Mouse (Mus musculus) kidney, adult 10 weeks (tissue): ENCODE measurements around the gene Greb1. TPM values are rescaled to one million over a fixed set of nuclear protein-coding genes. Genes with fewer than 3 reads are reported as not detected.

ENCODE experiments used
- polyA plus RNA-seq: library from polyadenylated mRNA; stranded (reverse); fragments of 350-450 nt; fragmentation: Illumina TruSeq; extraction: RNeasy Lipid Tissue Mini Kit (QIAGEN cat#74804); gene quantifications from one replicate; pipeline ENCODE4 v1.2.3, GENCODE M21; 2014; ENCODE audit warnings: low read depth, low replicate concordance

Gene Greb1
- 0.12 TPM for polyA plus RNA-seq

GRCm38 (mm10) chr12:16800259-16800958, at the start of gene Greb1:
Gene Greb1 (minus strand): TSS chr12:16800886.

DNA sequence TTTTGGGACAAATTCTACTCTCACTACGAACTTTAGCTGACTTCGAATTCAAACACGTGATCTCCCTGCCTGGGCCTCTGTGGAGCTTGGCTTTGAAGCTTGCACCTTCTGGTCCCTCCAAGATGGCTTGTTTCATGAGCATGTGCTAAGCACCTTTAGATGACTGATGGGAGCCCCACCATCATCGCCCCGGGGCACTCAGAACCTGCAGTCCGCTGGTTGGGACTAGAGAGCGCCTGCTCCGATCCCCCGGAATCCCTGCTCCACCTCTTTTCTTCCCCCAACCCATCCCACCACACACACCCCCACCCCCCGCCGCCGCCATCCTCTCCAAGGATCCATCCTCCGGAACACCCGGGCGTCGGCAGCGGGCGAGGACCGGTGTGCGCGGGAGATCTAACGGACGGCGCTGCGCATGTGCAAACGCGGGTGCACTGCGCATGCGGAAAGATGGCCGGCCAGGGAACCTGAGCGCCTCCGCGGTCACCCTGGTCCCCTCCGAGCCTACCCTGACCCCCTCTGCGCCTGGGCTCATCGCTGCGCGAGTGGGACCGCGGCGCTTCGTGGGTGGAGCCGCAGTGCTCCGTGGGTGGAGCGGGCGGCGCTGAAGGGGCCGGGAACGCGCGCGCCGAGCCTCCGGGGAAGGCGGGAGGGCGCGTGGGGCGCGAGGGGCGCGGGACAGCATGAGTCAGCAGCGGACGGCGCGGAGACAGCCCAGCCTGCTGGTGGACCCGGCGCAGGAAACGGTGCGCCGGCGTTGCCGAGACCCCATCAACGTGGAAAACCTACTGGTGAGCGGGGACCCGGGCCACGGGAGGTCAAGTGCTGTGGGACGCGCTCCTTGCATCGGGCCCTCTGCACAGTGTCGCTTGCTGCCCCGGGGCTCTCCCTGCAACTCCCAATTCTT, 10.1 kb upstream of the Greb1 start, which contains the start of gene E2f6:
TSS of gene E2f6 (plus strand) at position 439 of the 907 bp plus-strand sequence.

DNA sequence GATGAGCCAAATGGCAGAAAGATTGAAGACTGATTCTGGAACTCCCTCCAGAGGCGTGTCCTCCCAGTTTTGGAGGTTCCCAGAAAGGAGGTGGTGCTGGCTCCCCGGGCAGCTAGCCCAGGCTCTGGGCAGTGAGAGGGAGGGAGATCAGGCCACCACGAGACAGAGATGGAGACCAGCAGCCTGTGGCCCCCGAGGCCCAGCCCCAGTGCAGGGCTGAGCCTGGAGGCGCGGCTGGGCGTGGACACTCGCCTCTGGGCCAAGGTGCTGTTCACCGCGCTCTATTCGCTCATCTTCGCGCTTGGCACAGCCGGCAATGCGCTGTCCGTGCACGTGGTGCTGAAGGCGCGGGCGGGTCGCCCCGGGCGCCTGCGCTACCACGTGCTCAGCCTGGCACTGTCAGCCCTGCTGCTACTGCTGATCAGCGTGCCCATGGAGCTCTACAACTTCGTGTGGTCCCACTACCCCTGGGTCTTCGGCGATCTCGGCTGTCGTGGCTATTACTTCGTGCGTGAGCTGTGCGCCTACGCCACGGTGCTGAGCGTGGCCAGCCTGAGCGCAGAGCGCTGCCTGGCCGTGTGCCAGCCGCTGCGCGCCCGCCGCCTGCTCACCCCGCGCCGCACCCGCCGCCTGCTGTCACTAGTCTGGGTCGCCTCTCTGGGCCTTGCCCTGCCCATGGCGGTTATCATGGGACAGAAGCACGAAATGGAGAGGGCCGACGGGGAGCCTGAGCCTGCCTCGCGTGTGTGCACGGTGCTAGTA, 147.2 kb downstream of the Greb1 start, which contains the start of gene Ntsr2:
TSS of gene Ntsr2 (plus strand) at position 51 of the 762 bp plus-strand sequence.

Other genes starting within 250 kb of the Greb1 start
- gene Lpin1, start 189.9 kb downstream of the Greb1 start, polyA plus RNA-seq = 13.8 TPM
- not detected for gene Ntsr2, start 147.5 kb downstream of the Greb1 start, polyA plus RNA-seq
- 32.5 TPM for gene E2f6, start 10.1 kb upstream of the Greb1 start, polyA plus RNA-seq
- gene Rock2, start 94.0 kb upstream of the Greb1 start, polyA plus RNA-seq = 74.3 TPM
- 5.3 TPM for gene Pqlc3, start 199.5 kb upstream of the Greb1 start, polyA plus RNA-seq
- not detected for gene 2410004P03Rik, start 210.8 kb upstream of the Greb1 start, polyA plus RNA-seq